Mouse (Mus musculus) telencephalon, adult 2 months (tissue): ENCODE measurements at regions not wholly inside any gene's neighbourhood (a gene's known extent, or its start where the extent isn't known, plus 50 kb on each side); places are given as distances from the start of the nearest gene placed in this dataset.
"Not testable (repeated sequence)": the region's sequence is repeated elsewhere in the genome, so short reads cannot be mapped to it uniquely, and the experiment has no call there.

Experiments
- DNase-seq: peaks from one replicate; pipeline ENCODE4 v3.0.0-alpha.2; 2011; ENCODE audit warnings: low read depth, low spot score

GRCm38 (mm10) chr1:114641215-114641614, 1043.3 kb upstream of the Cntnap5a start:
- DNase-seq: no peak

DNA sequence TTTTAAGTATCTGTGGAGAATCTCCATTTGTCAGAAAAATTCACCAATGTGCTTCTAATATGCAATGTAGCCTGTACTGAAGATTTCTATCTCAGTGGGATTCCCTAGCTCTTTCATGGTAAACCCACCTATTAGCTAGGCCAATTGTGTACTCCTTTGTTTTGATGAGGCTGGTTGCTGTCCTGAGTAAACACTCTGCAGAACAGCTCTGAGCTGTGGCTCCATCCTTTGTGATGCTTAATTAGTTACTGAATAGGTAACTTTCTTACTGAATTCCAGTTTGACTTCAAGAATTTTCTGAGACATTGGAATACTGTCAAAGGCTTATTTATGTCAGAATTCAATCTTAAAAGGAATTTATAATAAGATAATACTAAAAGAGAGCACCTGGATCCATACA, 1042.7 kb upstream of the Cntnap5a start:
- DNase-seq: not testable (repeated sequence)

DNA sequence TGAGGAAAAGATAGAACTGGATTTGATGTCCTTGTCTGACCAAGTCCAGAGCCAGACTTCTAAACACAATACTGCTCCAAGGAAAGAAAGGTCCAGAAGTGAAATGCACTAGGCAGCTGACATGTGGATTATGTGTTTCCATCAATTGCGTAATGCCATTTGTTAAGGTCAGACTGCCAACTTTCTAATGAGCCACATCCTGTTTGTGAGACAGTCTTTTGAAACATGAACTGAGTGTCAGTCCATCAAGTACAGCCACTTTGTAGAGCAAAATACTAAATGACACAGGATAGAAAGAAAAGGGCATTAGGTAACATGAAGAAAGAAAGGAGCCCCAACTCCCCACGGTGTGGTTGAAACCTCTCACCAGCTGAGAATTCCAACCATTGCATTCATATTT, 1010.6 kb upstream of the Cntnap5a start:
- DNase-seq: no peak

DNA sequence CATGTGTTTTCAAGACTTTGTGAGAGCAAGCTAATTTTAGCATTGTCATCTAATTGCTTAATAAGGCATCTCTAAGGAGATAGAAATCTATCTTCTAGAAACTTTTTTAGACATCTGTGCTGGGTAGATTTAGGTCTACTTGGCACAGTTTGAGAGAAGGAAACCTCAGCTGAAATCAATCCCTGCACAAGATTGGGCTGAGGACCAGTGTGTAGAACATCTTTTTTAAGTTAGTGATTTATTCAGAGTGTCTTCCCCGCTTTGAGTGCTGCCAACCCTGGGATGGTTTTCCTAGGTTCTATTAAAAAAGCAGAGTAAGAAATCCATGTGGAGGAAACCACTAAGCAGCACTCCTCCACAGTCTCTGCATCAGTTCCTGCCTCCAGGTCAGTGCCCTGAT, 1003.3 kb upstream of the Cntnap5a start:
- DNase-seq: peak; percentile 53

GRCm38 (mm10) chr1:114721142-114721541, 963.4 kb upstream of the Cntnap5a start:
- DNase-seq: no peak

DNA sequence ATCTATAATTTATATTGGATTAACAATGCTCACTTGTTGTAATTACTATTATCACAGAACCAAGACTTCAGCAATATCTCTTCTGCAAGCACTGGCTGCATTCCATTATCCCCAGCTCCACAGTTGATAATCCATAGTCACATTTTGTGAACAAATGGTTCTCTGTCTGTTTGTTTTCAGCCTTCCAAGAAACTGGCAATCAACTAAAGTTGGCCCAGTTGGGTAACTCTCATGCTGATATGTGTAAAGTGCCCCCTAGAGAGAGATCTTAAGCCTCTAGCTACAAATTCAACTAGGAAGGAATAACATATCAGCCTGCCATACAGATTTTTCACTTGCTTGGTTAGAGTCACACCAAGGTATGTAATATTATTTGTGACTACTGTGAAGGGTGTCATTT, 955.4 kb upstream of the Cntnap5a start:
- peak; percentile 18 for DNase-seq
